Mouse (Mus musculus) heart, embryonic 13.5 days (tissue): ENCODE data around the gene Gjc2. TPM values are rescaled to one million over a fixed set of nuclear protein-coding genes. Genes with fewer than 3 reads are reported as not detected.
"Not testable (repeated sequence)": the region's sequence is repeated elsewhere in the genome, so short reads cannot be mapped to it uniquely, and the experiment has no call there.

Experiments used
- ATAC-seq: fragments of 200-750 bp; cut with Nextera tagmentation; 2 replicates; pipeline ENCODE4 v1.8.0; 2017; ENCODE audit warnings: moderate TSS enrichment; ENCODE audit not compliant: insufficient number of reproducible peaks, low FRiP score, low TSS enrichment; ENCODE audit errors: extremely low read depth
- H3K27ac ChIP-seq: fragments of 300-500 bp; sonication (generic); replicated peaks from 2 replicates; pipeline ENCODE4 v1.5.1; 2015; ENCODE audit warnings: moderate library complexity, mild to moderate bottlenecking, inconsistent platforms
- H3K27me3 ChIP-seq: fragments of 300-500 bp; sonication (generic); replicated peaks from 2 replicates; pipeline ENCODE4 v1.6.1; 2015; ENCODE audit warnings: mild to moderate bottlenecking, inconsistent platforms
- H3K36me3 ChIP-seq: fragments of 300-500 bp; sonication (generic); 2 replicates; pipeline ENCODE4 v1.6.1; 2015; ENCODE audit warnings: mild to moderate bottlenecking, inconsistent platforms
- H3K4me1 ChIP-seq: fragments of 300-500 bp; sonication (generic); 2 replicates; pipeline ENCODE4 v1.6.1; 2015; ENCODE audit warnings: inconsistent platforms
- H3K4me2 ChIP-seq: fragments of 300-500 bp; sonication (generic); 2 replicates; pipeline ENCODE4 v1.6.1; 2015; ENCODE audit warnings: inconsistent platforms, mild to moderate bottlenecking, moderate library complexity
- H3K4me3 ChIP-seq: fragments of 300-500 bp; sonication (generic); 2 replicates; pipeline ENCODE4 v1.5.1; 2015; ENCODE audit warnings: moderate library complexity, mild to moderate bottlenecking, inconsistent platforms
- H3K9ac ChIP-seq: fragments of 300-500 bp; sonication (generic); 2 replicates; pipeline ENCODE4 v1.6.1; 2015; ENCODE audit warnings: inconsistent platforms, mild to moderate bottlenecking, moderate library complexity
- H3K9me3 ChIP-seq: fragments of 300-500 bp; sonication (generic); 2 replicates; pipeline ENCODE4 v1.6.1; 2016; ENCODE audit warnings: inconsistent platforms
- WGBS: fragments of 180-500 bp; shearing (Covaris S2); methylation state at CpG from one replicate; pipeline ENCODE4 v1.1.7; 2015; ENCODE audit warnings: mixed read lengths; 5-methylcytosine and 5-hydroxymethylcytosine counted together
- polyA plus RNA-seq: library from polyadenylated mRNA; unstranded; fragments of >200 nt; fragmentation: Nextera tagmentation; extraction: Ambion mirVana; gene quantifications from 2 replicates; pipeline ENCODE4 v1.2.1, GENCODE M21; 2015

The Gjc2 gene
- polyA plus RNA-seq, 1 experiment from 2014 or later, result 0.28 TPM

DNA sequence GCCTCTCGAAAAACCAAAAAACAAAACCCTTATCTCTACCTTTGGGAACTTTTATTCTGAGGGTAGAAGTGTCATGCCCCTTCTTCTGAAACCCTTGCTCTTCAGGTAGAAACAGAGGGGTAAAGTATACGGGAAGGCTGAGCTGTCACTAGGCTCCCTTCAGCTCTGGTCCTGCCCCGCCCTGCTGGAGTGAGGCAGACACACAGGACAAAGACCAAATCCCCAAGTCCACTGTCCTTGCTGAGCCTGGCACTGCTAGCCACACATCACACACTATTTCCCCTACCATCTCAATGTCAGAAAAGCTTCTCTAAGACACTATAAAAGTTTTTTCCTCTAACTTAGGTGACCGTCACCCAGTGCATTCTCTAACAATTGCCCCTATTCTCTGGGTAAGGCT is 39.3 kb upstream of the Gjc2 start:
- Histone ChIP-seq H3K36me3 (peaks cover 32% of the 10 kb centered on the region), H3K4me1 (peaks cover 90% of the 10 kb centered on the region), H3K27ac (no peak overlapping the region), H3K4me2 (no peak overlapping the region), H3K4me3 (no peak overlapping the region), H3K9ac (no peak overlapping the region), H3K9me3 (no peaks in the 10 kb centered on the region), H3K27me3 (no peaks in the 10 kb centered on the region)
- ATAC-seq, result no peak
- WGBS, result 80% methylated on average over 4 of the region's 4 CpGs

DNA sequence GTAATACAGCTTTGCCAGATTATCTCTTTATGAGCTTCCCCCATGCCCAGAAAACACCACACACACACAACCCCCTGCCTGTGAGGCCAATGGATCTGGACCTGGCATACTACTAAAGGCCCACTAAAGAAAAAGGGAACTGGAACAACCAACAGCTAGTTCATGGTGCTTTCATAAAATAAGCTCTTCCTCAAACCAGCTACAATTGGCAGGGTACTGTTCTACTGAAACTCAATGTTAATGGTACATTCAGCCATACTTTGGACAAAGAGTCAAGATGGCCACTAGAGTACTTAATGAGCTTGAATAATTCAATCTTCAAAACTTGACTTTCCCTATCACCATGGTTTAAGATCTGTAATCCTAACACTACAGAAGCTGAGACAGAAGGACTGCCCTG is 38.6 kb upstream of the Gjc2 start:
- peaks cover 32% of the 10 kb centered on the region for H3K36me3 ChIP-seq
- H3K27me3 ChIP-seq, result no peaks in the 10 kb centered on the region
- no peak overlapping the region for H3K27ac ChIP-seq
- H3K9me3 ChIP-seq, result no peaks in the 10 kb centered on the region
- no peak for ATAC-seq
- H3K4me1 ChIP-seq, result peaks cover 93% of the 10 kb centered on the region
- H3K4me2 ChIP-seq, result no peak overlapping the region
- no peak overlapping the region for H3K9ac ChIP-seq
- no peak overlapping the region for H3K4me3 ChIP-seq

- Histone ChIP-seq H3K9me3 (no peaks in the 10 kb centered on the region), H3K36me3 (peaks cover 46% of the 10 kb centered on the region), H3K27ac (no peak overlapping the region), H3K9ac (no peak overlapping the region), H3K4me2 (no peak overlapping the region), H3K4me1 (peaks cover 79% of the 10 kb centered on the region), H3K27me3 (no peaks in the 10 kb centered on the region), H3K4me3 (no peak overlapping the region)
- ATAC-seq, result no peak
These were observed 36.1 kb upstream of the Gjc2 start for GRCm38 (mm10) chr11:59219064-59219463.

DNA sequence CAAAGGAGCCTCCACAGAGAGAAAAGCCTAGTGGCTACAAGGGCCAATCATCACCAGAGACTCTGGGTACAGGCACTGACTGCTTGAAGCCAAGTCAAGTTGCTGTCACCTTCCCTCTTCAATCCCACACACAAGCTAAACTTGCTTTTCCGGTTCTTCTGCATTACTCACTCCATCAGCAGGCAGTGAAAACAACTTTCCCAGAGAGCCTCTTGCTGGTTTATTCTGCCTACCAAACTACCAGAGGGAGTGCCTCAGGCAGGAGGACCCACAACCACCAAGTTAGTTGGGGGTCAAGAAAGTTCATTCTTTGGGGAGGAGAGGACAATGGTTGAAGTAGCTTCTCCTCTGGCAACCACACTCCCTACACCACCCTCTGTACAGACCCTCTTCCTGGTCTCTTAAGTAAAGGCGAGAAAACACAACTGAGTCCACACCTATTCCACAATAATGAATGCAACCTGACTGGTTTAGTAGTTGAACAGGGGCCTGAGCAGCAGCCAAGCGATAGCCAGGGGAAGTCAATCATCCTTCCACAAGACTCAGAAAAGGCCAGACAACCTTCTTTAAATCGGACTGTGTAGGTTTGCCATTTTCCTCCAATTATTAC is 35.5 kb upstream of the Gjc2 start:
- Histone ChIP-seq H3K9me3 (no peaks in the 10 kb centered on the region), H3K4me3 (no peak overlapping the region), H3K4me1 (peaks cover 77% of the 10 kb centered on the region), H3K27me3 (no peaks in the 10 kb centered on the region), H3K27ac (no peak overlapping the region), H3K36me3 (peaks cover 43% of the 10 kb centered on the region), H3K9ac (0 out of 2 replicates have a peak overlapping the region, but pooled peaks have one; percentile 1), H3K4me2 (no peak overlapping the region)
- WGBS, result 77% methylated on average over 4 of the region's 4 CpGs
- ATAC-seq, result no peak

DNA sequence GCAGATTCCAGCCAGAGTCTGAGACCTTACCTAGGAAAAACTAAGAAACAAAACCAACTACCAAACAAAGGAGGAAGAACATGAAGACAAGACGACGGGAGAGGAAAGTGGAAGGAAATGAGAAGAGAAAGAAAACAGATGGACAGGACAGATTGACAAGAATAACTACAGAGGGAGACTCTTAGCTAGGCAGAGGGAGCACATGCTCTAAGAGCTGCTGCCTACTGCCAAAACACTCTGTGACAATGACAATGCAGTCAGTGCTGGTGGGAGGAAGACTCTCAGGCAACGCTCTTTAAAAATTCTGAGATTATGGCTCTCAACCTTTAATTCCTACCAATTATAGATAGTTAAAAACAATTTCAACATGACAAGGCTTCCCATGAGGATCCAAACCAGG is 33.9 kb upstream of the Gjc2 start:
- WGBS, result 85% methylated on average over 3 of the region's 3 CpGs
- H3K9me3 ChIP-seq, result no peaks in the 10 kb centered on the region
- no peak overlapping the region for H3K4me2 ChIP-seq
- peaks cover 70% of the 10 kb centered on the region for H3K4me1 ChIP-seq
- H3K9ac ChIP-seq, result 0 out of 2 replicates have a peak overlapping the region, but pooled peaks have one; percentile 4
- 0 out of 2 replicates have a peak overlapping the region, but pooled peaks have one; percentile 8 for H3K27ac ChIP-seq
- no peak overlapping the region for H3K4me3 ChIP-seq
- ATAC-seq, result no peak
- no peaks in the 10 kb centered on the region for H3K27me3 ChIP-seq
- H3K36me3 ChIP-seq, result peaks cover 57% of the 10 kb centered on the region

DNA sequence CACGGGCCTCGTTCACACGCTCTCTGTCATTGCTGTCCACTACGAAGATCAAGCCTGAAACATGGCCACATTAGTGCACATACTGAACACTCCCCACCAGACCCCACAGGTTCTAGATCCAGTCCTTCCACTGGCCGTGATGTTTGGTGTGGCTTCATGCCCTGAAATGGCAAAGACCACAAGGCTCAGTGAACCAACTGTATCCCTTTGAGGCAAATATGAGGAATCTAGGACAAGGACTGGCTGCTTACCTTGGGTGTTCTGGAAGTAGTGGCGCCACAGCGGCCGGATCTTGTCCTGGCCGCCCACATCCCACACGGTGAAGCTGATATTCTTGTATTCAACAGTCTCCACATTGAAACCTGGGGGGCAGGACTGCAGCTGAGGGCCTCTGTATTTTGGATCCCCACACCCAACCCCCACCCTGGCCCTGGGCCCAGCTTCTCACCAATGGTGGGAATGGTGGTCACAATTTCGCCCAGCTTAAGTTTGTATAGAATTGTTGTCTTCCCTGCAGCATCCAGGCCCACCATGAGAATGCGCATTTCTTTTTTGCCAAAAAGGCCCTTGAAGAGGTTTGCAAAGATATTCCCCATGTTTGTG is 30.0 kb upstream of the Gjc2 start:
- Histone ChIP-seq H3K9ac (no peak overlapping the region), H3K9me3 (no peaks in the 10 kb centered on the region), H3K4me1 (peaks cover 61% of the 10 kb centered on the region), H3K4me3 (no peak overlapping the region), H3K4me2 (no peak overlapping the region), H3K27ac (no peak overlapping the region), H3K27me3 (no peaks in the 10 kb centered on the region), H3K36me3 (peaks cover 68% of the 10 kb centered on the region)
- no peak for ATAC-seq
- WGBS, result 87% methylated on average over 12 of the region's 12 CpGs

DNA sequence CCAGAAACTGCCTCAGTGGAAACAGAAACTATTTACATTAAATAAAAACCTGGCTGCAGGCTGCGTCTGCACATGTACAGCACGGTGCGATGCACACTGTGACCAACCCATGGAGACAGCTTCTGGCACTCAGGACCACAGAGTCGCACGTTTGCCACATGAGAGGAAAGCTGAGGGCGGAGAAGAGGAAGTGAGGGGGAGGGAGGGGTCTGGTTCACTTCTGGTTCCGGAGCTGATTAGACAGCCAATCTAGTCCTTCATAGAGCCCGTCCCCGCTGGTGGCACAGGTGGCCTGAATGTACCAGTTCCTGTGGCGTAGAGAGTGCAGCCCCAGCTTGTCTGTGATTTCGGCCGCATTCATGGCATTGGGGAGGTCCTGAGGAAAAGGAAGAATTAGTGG is 29.3 kb upstream of the Gjc2 start:
- H3K4me3 ChIP-seq, H3K9me3 ChIP-seq, H3K4me2 ChIP-seq, ATAC-seq, H3K9ac ChIP-seq, H3K27me3 ChIP-seq, H3K27ac ChIP-seq: not testable (repeated sequence)
- WGBS, result 63% methylated on average over 12 of the region's 12 CpGs
- H3K36me3 ChIP-seq, result peaks cover 65% of the 10 kb centered on the region
- H3K4me1 ChIP-seq, result peaks cover 58% of the 10 kb centered on the region

GRCm38 (mm10) chr11:59211561-59211960 is 28.5 kb upstream of the Gjc2 start:
- H3K9me3 ChIP-seq, H3K4me3 ChIP-seq, H3K27me3 ChIP-seq, H3K9ac ChIP-seq, ATAC-seq, H3K27ac ChIP-seq, H3K4me2 ChIP-seq: not testable (repeated sequence)
- Histone ChIP-seq H3K36me3 (peaks cover 73% of the 10 kb centered on the region), H3K4me1 (peaks cover 51% of the 10 kb centered on the region)
- 82% methylated on average over 9 of the region's 9 CpGs for WGBS

GRCm38 (mm10) chr11:59210020-59210419 is 27.0 kb upstream of the Gjc2 start:
- H3K9ac ChIP-seq, result no peak overlapping the region
- H3K4me2 ChIP-seq, result no peak overlapping the region
- no peaks in the 10 kb centered on the region for H3K9me3 ChIP-seq
- H3K4me3 ChIP-seq, result no peak overlapping the region
- no peak for ATAC-seq
- WGBS, result 81% methylated on average over 4 of the region's 4 CpGs
- peaks cover 45% of the 10 kb centered on the region for H3K4me1 ChIP-seq
- no peak overlapping the region for H3K27ac ChIP-seq
- peaks cover 82% of the 10 kb centered on the region for H3K36me3 ChIP-seq
- no peaks in the 10 kb centered on the region for H3K27me3 ChIP-seq

DNA sequence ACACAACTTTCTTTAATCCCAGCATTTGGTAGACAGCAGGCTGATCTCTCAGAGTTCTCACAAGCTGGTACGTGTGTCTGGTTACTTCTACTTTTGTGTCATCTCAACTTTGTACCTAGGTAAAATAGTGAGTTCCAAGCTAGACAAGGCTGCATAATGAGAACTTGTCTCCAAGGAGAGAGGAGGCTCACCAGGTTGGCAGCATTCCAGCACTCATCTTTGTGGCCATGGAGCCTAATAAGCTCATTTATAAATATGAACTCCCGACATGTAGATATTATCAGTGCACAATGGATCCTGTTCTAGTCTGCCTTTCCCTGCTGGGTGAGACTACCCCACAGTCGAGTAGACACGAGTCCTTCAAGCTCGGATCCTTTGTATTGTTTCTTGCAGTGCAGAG is 26.6 kb upstream of the Gjc2 start:
- peak overlapping the region; percentile 95 for H3K4me3 ChIP-seq

GRCm38 (mm10) chr11:59209003-59209441 is 26.0 kb upstream of the Gjc2 start:
- 7% methylated on average over 18 of the region's 18 CpGs for WGBS
- Histone ChIP-seq H3K9me3 (no peaks in the 10 kb centered on the region), H3K27ac (peak overlapping the region; percentile 94), H3K36me3 (peaks cover 82% of the 10 kb centered on the region), H3K4me2 (peak overlapping the region; percentile 90), H3K27me3 (no peaks in the 10 kb centered on the region), H3K4me1 (peaks cover 39% of the 10 kb centered on the region), H3K4me3 (peak overlapping the region; percentile 95), H3K9ac (peak overlapping the region; percentile 95)
- ATAC-seq, result peak; percentile 23; the same call in 1 of the 2 replicates

More for the DNA sequence above, 26.6 kb upstream of the Gjc2 start:
- Histone ChIP-seq H3K4me1 (peaks cover 45% of the 10 kb centered on the region), H3K36me3 (peaks cover 82% of the 10 kb centered on the region), H3K27me3 (no peaks in the 10 kb centered on the region), H3K9ac (peak overlapping the region; percentile 95), H3K27ac (peak overlapping the region; percentile 94; the same call in 1 of the 2 replicates), H3K9me3 (no peaks in the 10 kb centered on the region), H3K4me2 (peak overlapping the region; percentile 90)
- no peak for ATAC-seq
- 67% methylated on average over 5 of the region's 5 CpGs for WGBS
